Mouse (Mus musculus) heart, adult 2 months (tissue): ENCODE results near the gene Ctbs.

Source experiments
- CTCF ChIP-seq: fragments of 200-600 bp; IDR thresholded peaks from 2 replicates; pipeline ENCODE4 v1.8.1; 2022; ENCODE audit warnings: antibody characterized with exemption, mild to moderate bottlenecking, moderate library complexity
- EP300 ChIP-seq: fragments of 200-500 bp; IDR thresholded peaks from 2 replicates; pipeline ENCODE4 v1.6.1; 2011; ENCODE audit warnings: low read depth, low read length, control low read depth; ENCODE audit not compliant: insufficient read depth

GRCm38 (mm10) chr3:146435533-146435932 is 14.1 kb upstream of the Ctbs start:
- TF ChIP-seq CTCF = no peak
- no peak for TF ChIP-seq EP300
